In genomic region chr4:143278429-143278871, GRCm38 (mm10) we compare ENCODE assay signal across 8 mouse cellular contexts. TPM values are rescaled to one million over a fixed set of nuclear protein-coding genes. Genes with fewer than 3 reads are reported as not detected.
DNase-seq lines count a peak whose midpoint lies in the region; ATAC-seq and TF ChIP-seq lines count a peak whose summit lies in the region.

No protein-coding gene starts in this region.

- H3K4me2 ChIP-seq in kidney, postnatal 0 days (ENCODE audit: low read length), result no peak overlapping the region
- peak overlapping the region; percentile 31 for H3K4me2 ChIP-seq in forebrain, embryonic 12.5 days
- H3K4me2 ChIP-seq in heart, embryonic 16.5 days (ENCODE audit: low read depth, low read length), result peak overlapping the region; percentile 8; the same call in 1 of the 2 replicates
- H3K4me2 ChIP-seq in midbrain, embryonic 12.5 days (replicated peaks), result peak overlapping the region; percentile 34

- 17% methylated on average over 14 of the region's 14 CpGs for WGBS in kidney, postnatal 0 days
- 19% methylated on average over 14 of the region's 14 CpGs for WGBS in forebrain, embryonic 12.5 days
- WGBS in heart, embryonic 16.5 days, result 43% methylated on average over 14 of the region's 14 CpGs
- WGBS in midbrain, embryonic 12.5 days, result 24% methylated on average over 14 of the region's 14 CpGs

- no peak overlapping the region for H3K27ac ChIP-seq in kidney, postnatal 0 days
- peak overlapping the region; percentile 90 for H3K27ac ChIP-seq in forebrain, embryonic 12.5 days
- H3K27ac ChIP-seq in heart, embryonic 16.5 days (ENCODE audit: low read length), result no peak overlapping the region
- H3K27ac ChIP-seq in midbrain, embryonic 12.5 days (replicated peaks), result peak overlapping the region; percentile 89

- no peak for ATAC-seq in kidney, postnatal 0 days (replicated peaks; ENCODE audit: low FRiP score, low read depth)
- peak; percentile 70 for ATAC-seq in forebrain, embryonic 12.5 days (ENCODE audit: low FRiP score)
- peak; percentile 39; the same call in 1 of the 2 replicates for ATAC-seq in heart, embryonic 16.5 days (replicated peaks; ENCODE audit: extremely low read depth, insufficient read depth, low FRiP score)
- ATAC-seq in midbrain, embryonic 12.5 days (ENCODE audit: low FRiP score, low read depth), result peak; percentile 56

- H3K4me3 ChIP-seq in kidney, postnatal 0 days (replicated peaks; ENCODE audit: low read depth, low read length), result no peak overlapping the region
- H3K4me3 ChIP-seq in forebrain, embryonic 12.5 days (replicated peaks), result no peak overlapping the region
- no peak overlapping the region for H3K4me3 ChIP-seq in heart, embryonic 16.5 days (ENCODE audit: low read length)
- H3K4me3 ChIP-seq in midbrain, embryonic 12.5 days, result 0 out of 2 replicates have a peak overlapping the region, but pooled peaks have one; percentile 1

- H3K9me3 ChIP-seq in kidney, postnatal 0 days (replicated peaks; ENCODE audit: low read length), result no peaks in the 10 kb centered on the region
- peaks cover 4% of the 10 kb centered on the region; the same call in 1 of the 2 replicates for H3K9me3 ChIP-seq in forebrain, embryonic 12.5 days
- H3K9me3 ChIP-seq in heart, embryonic 16.5 days (replicated peaks; ENCODE audit: control insufficient read depth, low read length), result no peaks in the 10 kb centered on the region
- no peaks in the 10 kb centered on the region for H3K9me3 ChIP-seq in midbrain, embryonic 12.5 days

- H3K4me1 ChIP-seq in kidney, postnatal 0 days (replicated peaks; ENCODE audit: insufficient read depth, low read length), result no peaks in the 10 kb centered on the region
- H3K4me1 ChIP-seq in forebrain, embryonic 12.5 days, result peaks cover 33% of the 10 kb centered on the region
- H3K4me1 ChIP-seq in heart, embryonic 16.5 days (ENCODE audit: control insufficient read depth, insufficient read depth, low read length), result peaks cover 6% of the 10 kb centered on the region; the same call in 1 of the 2 replicates
- H3K4me1 ChIP-seq in midbrain, embryonic 12.5 days, result peaks cover 20% of the 10 kb centered on the region

- peak; percentile 79 for DNase-seq in kidney, postnatal 0 days (ENCODE audit: low spot score)
- DNase-seq in kidney, adult 11 months, result no peak
- DNase-seq in layer of hippocampus, postnatal 36 days, result peak; percentile 30 to 35
- DNase-seq in testis, postnatal 10 days (ENCODE audit: low spot score), result peak; percentile 66
- DNase-seq in ovary, postnatal 36 days (ENCODE audit: low spot score), result no peak

- H3K9ac ChIP-seq in kidney, postnatal 0 days (ENCODE audit: low read depth, low read length), result no peak overlapping the region
- 0 out of 2 replicates have a peak overlapping the region, but pooled peaks have one; percentile 12 for H3K9ac ChIP-seq in forebrain, embryonic 12.5 days
- no peak overlapping the region for H3K9ac ChIP-seq in heart, embryonic 16.5 days (ENCODE audit: low read length)
- no peak overlapping the region for H3K9ac ChIP-seq in midbrain, embryonic 12.5 days (replicated peaks)

- H3K27me3 ChIP-seq in kidney, postnatal 0 days (ENCODE audit: insufficient read depth, low read length), result no peaks in the 10 kb centered on the region
- H3K27me3 ChIP-seq in forebrain, embryonic 12.5 days, result no peaks in the 10 kb centered on the region
- no peaks in the 10 kb centered on the region for H3K27me3 ChIP-seq in heart, embryonic 16.5 days (ENCODE audit: control insufficient read depth, insufficient read depth, low read length)
- no peaks in the 10 kb centered on the region for H3K27me3 ChIP-seq in midbrain, embryonic 12.5 days

- TF ChIP-seq CTCF in kidney, postnatal 0 days (IDR thresholded peaks at IDR 0.05; ENCODE audit: low read depth), result no peak

- H3K36me3 ChIP-seq in kidney, postnatal 0 days (ENCODE audit: insufficient read depth, low read length), result no peaks in the 10 kb centered on the region; the same call in 1 of the 2 replicates
- peaks cover 13% of the 10 kb centered on the region for H3K36me3 ChIP-seq in forebrain, embryonic 12.5 days (replicated peaks)
- no peaks in the 10 kb centered on the region for H3K36me3 ChIP-seq in heart, embryonic 16.5 days (ENCODE audit: control insufficient read depth, insufficient read depth)
- H3K36me3 ChIP-seq in midbrain, embryonic 12.5 days, result peaks cover 21% of the 10 kb centered on the region

RNA-seq across cellular contexts. Expression of gene Pdpn, which starts 20.9 kb away (rescaled TPM):
- polyA plus RNA-seq in kidney, postnatal 0 days (2015; fragmentation: Nextera tagmentation; extraction: Ambion mirVana), result 49.4 and 49.9 TPM in 2 replicates
- polyA plus RNA-seq in forebrain, embryonic 12.5 days (2016; fragmentation: Nextera tagmentation; extraction: Ambion mirVana), result 61.5 and 68.0 TPM in 2 replicates
- 23.5 and 24.1 TPM in 2 replicates for polyA plus RNA-seq in heart, embryonic 16.5 days (2015; fragmentation: Nextera tagmentation; extraction: Ambion mirVana)
- total RNA-seq in layer of hippocampus, postnatal 36 days (2021), result 10 to 100 TPM; 17.7 to 18.9 TPM
- 101 and 109 TPM in 2 replicates for polyA plus RNA-seq in midbrain, embryonic 12.5 days (2016; fragmentation: Nextera tagmentation; extraction: Ambion mirVana)

Comparison
In these comparisons a context has a peak if more than half of its experiments do, and no peak if none do; other contexts are left out.
1. DNase-seq: peak in kidney, postnatal 0 days (single experiment), layer of hippocampus, postnatal 36 days (2 of 2) and testis, postnatal 10 days (single experiment); none in kidney, adult 11 months (single experiment) and ovary, postnatal 36 days (single experiment).
2. H3K27ac ChIP-seq: peak in forebrain, embryonic 12.5 days (single experiment) and midbrain, embryonic 12.5 days (single experiment); none in kidney, postnatal 0 days (single experiment) and heart, embryonic 16.5 days (single experiment).